Mouse (Mus musculus): ENCODE data around the gene Tlk1. TPM values are rescaled to one million over a fixed set of nuclear protein-coding genes. Genes with fewer than 3 reads are reported as not detected.

Gene Tlk1
- polyA plus RNA-seq, 1 experiment = 30.4 TPM

GRCm38 (mm10) chr2:70783504-70783903, 42.0 kb downstream of the Tlk1 start:
- H3K4me1 ChIP-seq (ENCODE audit: control insufficient read depth, insufficient read depth, low read length) = no peaks in the 10 kb centered on the region
- no peaks in the 10 kb centered on the region for H3K27me3 ChIP-seq (ENCODE audit: control insufficient read depth, insufficient read depth, low read length)
- TF ChIP-seq CTCF (IDR thresholded peaks at IDR 0.05; ENCODE audit: borderline replicate concordance, insufficient read depth, low read depth, low read length) = no peak
- TF ChIP-seq POLR2A (IDR thresholded peaks at IDR 0.05; ENCODE audit: borderline replicate concordance, insufficient read depth, low read length) = no peak
- no peak overlapping the region for H3K4me3 ChIP-seq (replicated peaks; ENCODE audit: insufficient read depth, low read depth, low read length)
- DNase-seq = peak in 1 of 2 experiments; percentile 27
- H3K27ac ChIP-seq (ENCODE audit: insufficient read depth, low read length) = no peak overlapping the region
- 51% methylated on average over 8 of the region's 8 CpGs for WGBS

- DNase-seq = peak in 1 of 2 experiments; percentile 32
- TF ChIP-seq CTCF (IDR thresholded peaks at IDR 0.05; ENCODE audit: borderline replicate concordance, insufficient read depth, low read depth, low read length) (peak; percentile 29; the same call in 1 of the 2 replicates), POLR2A (IDR thresholded peaks at IDR 0.05; ENCODE audit: borderline replicate concordance, insufficient read depth, low read length) (no peak)
- Histone ChIP-seq H3K27ac (ENCODE audit: insufficient read depth, low read length) (no peak overlapping the region), H3K27me3 (ENCODE audit: control insufficient read depth, insufficient read depth, low read length) (no peaks in the 10 kb centered on the region), H3K4me3 (replicated peaks; ENCODE audit: insufficient read depth, low read depth, low read length) (no peak overlapping the region), H3K4me1 (ENCODE audit: control insufficient read depth, insufficient read depth, low read length) (no peaks in the 10 kb centered on the region)
- WGBS = 98% methylated on average over 1 of the region's 1 CpGs
These were observed 45.9 kb downstream of the Tlk1 start for GRCm38 (mm10) chr2:70779634-70780033.

GRCm38 (mm10) chr2:70776744-70777143, 48.8 kb downstream of the Tlk1 start:
- Histone ChIP-seq H3K4me3 (replicated peaks; ENCODE audit: insufficient read depth, low read depth, low read length) (no peak overlapping the region), H3K4me1 (ENCODE audit: control insufficient read depth, insufficient read depth, low read length) (0 out of 2 replicates have a peak, but pooled peaks cover 2% of the 10 kb centered on the region), H3K27me3 (ENCODE audit: control insufficient read depth, insufficient read depth, low read length) (no peaks in the 10 kb centered on the region), H3K27ac (ENCODE audit: insufficient read depth, low read length) (no peak overlapping the region)
- TF ChIP-seq POLR2A (IDR thresholded peaks at IDR 0.05; ENCODE audit: borderline replicate concordance, insufficient read depth, low read length) (no peak), CTCF (IDR thresholded peaks at IDR 0.05; ENCODE audit: borderline replicate concordance, insufficient read depth, low read depth, low read length) (no peak)
- no peak for DNase-seq
- WGBS = 86% methylated on average over 2 of the region's 2 CpGs

GRCm38 (mm10) chr2:70764734-70765133, 60.8 kb downstream of the Tlk1 start:
- no peak overlapping the region for H3K27ac ChIP-seq (ENCODE audit: insufficient read depth, low read length)
- H3K27me3 ChIP-seq (ENCODE audit: control insufficient read depth, insufficient read depth, low read length) = no peaks in the 10 kb centered on the region
- no peaks in the 10 kb centered on the region for H3K4me1 ChIP-seq (ENCODE audit: control insufficient read depth, insufficient read depth, low read length)
- H3K4me3 ChIP-seq (replicated peaks; ENCODE audit: insufficient read depth, low read depth, low read length) = no peak overlapping the region
- 88% methylated on average over 7 of the region's 7 CpGs for whole genome bisulfite sequencing
- TF ChIP-seq CTCF (IDR thresholded peaks at IDR 0.05; ENCODE audit: borderline replicate concordance, insufficient read depth, low read depth, low read length) = no peak
- TF ChIP-seq POLR2A (IDR thresholded peaks at IDR 0.05; ENCODE audit: borderline replicate concordance, insufficient read depth, low read length) = no peak
- no peak for DNase-seq

- TF ChIP-seq CTCF (IDR thresholded peaks at IDR 0.05; ENCODE audit: borderline replicate concordance, insufficient read depth, low read depth, low read length) (no peak), POLR2A (IDR thresholded peaks at IDR 0.05; ENCODE audit: borderline replicate concordance, insufficient read depth, low read length) (no peak)
- 87% methylated on average over 1 of the region's 1 CpGs for WGBS
- Histone ChIP-seq H3K27me3 (ENCODE audit: control insufficient read depth, insufficient read depth, low read length) (no peaks in the 10 kb centered on the region), H3K4me1 (ENCODE audit: control insufficient read depth, insufficient read depth, low read length) (no peaks in the 10 kb centered on the region), H3K27ac (ENCODE audit: insufficient read depth, low read length) (no peak overlapping the region), H3K4me3 (replicated peaks; ENCODE audit: insufficient read depth, low read depth, low read length) (no peak overlapping the region)
- DNase-seq = no peak
These were observed 62.8 kb downstream of the Tlk1 start for GRCm38 (mm10) chr2:70762741-70763140.

GRCm38 (mm10) chr2:70752149-70752548, 73.4 kb downstream of the Tlk1 start:
- H3K27ac ChIP-seq (ENCODE audit: insufficient read depth, low read length) = no peak overlapping the region
- no peak overlapping the region for H3K4me3 ChIP-seq (replicated peaks; ENCODE audit: insufficient read depth, low read depth, low read length)
- TF ChIP-seq CTCF (IDR thresholded peaks at IDR 0.05; ENCODE audit: borderline replicate concordance, insufficient read depth, low read depth, low read length) (no peak), POLR2A (IDR thresholded peaks at IDR 0.05; ENCODE audit: borderline replicate concordance, insufficient read depth, low read length) (no peak)
- WGBS = 32% methylated on average over 5 of the region's 5 CpGs
- no peaks in the 10 kb centered on the region for H3K4me1 ChIP-seq (ENCODE audit: control insufficient read depth, insufficient read depth, low read length)
- H3K27me3 ChIP-seq (ENCODE audit: control insufficient read depth, insufficient read depth, low read length) = no peaks in the 10 kb centered on the region
- DNase-seq = peak; percentile 17 to 27

DNA sequence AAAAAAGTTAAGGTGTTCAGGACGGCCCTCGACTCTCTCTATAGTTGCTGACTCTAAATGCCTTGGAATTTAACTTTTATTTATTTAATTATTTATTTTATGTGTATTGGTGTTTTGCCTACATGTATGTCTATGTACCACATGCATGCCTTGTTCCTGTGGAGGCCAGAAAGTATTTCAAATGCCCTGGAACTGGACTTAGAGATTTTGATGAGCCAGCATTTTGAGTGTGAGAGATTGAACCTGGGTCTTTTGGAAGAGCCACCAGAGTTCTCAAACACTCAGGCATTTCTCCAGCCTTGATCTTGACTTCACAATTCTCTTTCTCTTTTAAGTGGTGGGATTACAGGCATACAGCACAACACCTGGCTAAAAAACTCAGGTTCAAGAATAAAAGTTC, 73.9 kb downstream of the Tlk1 start:
- no peak overlapping the region for H3K27ac ChIP-seq (ENCODE audit: insufficient read depth, low read length)
- no peaks in the 10 kb centered on the region for H3K4me1 ChIP-seq (ENCODE audit: control insufficient read depth, insufficient read depth, low read length)
- H3K4me3 ChIP-seq (replicated peaks; ENCODE audit: insufficient read depth, low read depth, low read length) = no peak overlapping the region
- no peak for DNase-seq
- WGBS = 91% methylated on average over 2 of the region's 2 CpGs
- no peaks in the 10 kb centered on the region for H3K27me3 ChIP-seq (ENCODE audit: control insufficient read depth, insufficient read depth, low read length)
- TF ChIP-seq POLR2A (IDR thresholded peaks at IDR 0.05; ENCODE audit: borderline replicate concordance, insufficient read depth, low read length) = no peak
- TF ChIP-seq CTCF (IDR thresholded peaks at IDR 0.05; ENCODE audit: borderline replicate concordance, insufficient read depth, low read depth, low read length) = no peak

- Histone ChIP-seq H3K27ac (ENCODE audit: insufficient read depth, low read length) (no peak overlapping the region), H3K27me3 (ENCODE audit: control insufficient read depth, insufficient read depth, low read length) (no peaks in the 10 kb centered on the region), H3K4me3 (replicated peaks; ENCODE audit: insufficient read depth, low read depth, low read length) (no peak overlapping the region), H3K4me1 (ENCODE audit: control insufficient read depth, insufficient read depth, low read length) (no peaks in the 10 kb centered on the region; the same call in 1 of the 2 replicates)
- 70% methylated on average over 2 of the region's 2 CpGs for WGBS
- no peak for DNase-seq
- TF ChIP-seq CTCF (IDR thresholded peaks at IDR 0.05; ENCODE audit: borderline replicate concordance, insufficient read depth, low read depth, low read length) = no peak
- TF ChIP-seq POLR2A (IDR thresholded peaks at IDR 0.05; ENCODE audit: borderline replicate concordance, insufficient read depth, low read length) = no peak
These were observed 82.9 kb downstream of the Tlk1 start for GRCm38 (mm10) chr2:70742588-70742987.

Data from cerebellum, adult 2 months (tissue).